Mouse (Mus musculus) limb, embryonic 11.5 days (tissue): Measurements from ENCODE around the gene Gab2. TPM values are rescaled to one million over a fixed set of nuclear protein-coding genes. Genes with fewer than 3 reads are reported as not detected.

Source experiments
- ATAC-seq: fragments of 200-750 bp; cut with Nextera tagmentation; 2 replicates; pipeline ENCODE4 v1.8.0; 2017; ENCODE audit warnings: low read depth; ENCODE audit not compliant: insufficient number of reproducible peaks, low FRiP score, low TSS enrichment
- DNase-seq: peaks from one replicate; pipeline ENCODE4 v3.0.0-alpha.2; 2015; ENCODE audit warnings: low spot score
- H3K27ac ChIP-seq: fragments of 300-500 bp; sonication (generic); replicated peaks from 2 replicates; pipeline ENCODE4 v1.5.1; 2014; ENCODE audit warnings: low read depth, mild to moderate bottlenecking, low read length
- H3K27me3 ChIP-seq: fragments of 300-500 bp; sonication (generic); 2 replicates; pipeline ENCODE4 v1.6.1; 2014; ENCODE audit warnings: mild to moderate bottlenecking, low read length, mixed read lengths; ENCODE audit not compliant: control insufficient read depth, insufficient read depth
- H3K36me3 ChIP-seq: fragments of 300-500 bp; sonication (generic); 2 replicates; pipeline ENCODE4 v1.6.1; 2014; ENCODE audit warnings: mild to moderate bottlenecking, low read length, moderate library complexity, mixed read lengths; ENCODE audit not compliant: control insufficient read depth, insufficient read depth
- H3K4me1 ChIP-seq: fragments of 300-500 bp; sonication (generic); 2 replicates; pipeline ENCODE4 v1.6.1; 2014; ENCODE audit warnings: low read length, mixed read lengths; ENCODE audit not compliant: control insufficient read depth, insufficient read depth
- H3K4me2 ChIP-seq: fragments of 300-500 bp; sonication (generic); 2 replicates; pipeline ENCODE4 v1.6.1; 2014; ENCODE audit warnings: low read depth, mild to moderate bottlenecking, moderate library complexity; ENCODE audit not compliant: severe bottlenecking
- H3K4me3 ChIP-seq: fragments of 300-500 bp; sonication (generic); 2 replicates; pipeline ENCODE4 v1.5.1; 2014; ENCODE audit warnings: low read depth, low read length
- H3K9ac ChIP-seq: fragments of 300-500 bp; sonication (generic); 2 replicates; pipeline ENCODE4 v1.6.1; 2014; ENCODE audit warnings: mild to moderate bottlenecking, low read length
- H3K9me3 ChIP-seq: fragments of 300-500 bp; sonication (generic); 2 replicates; pipeline ENCODE4 v1.6.1; 2016; ENCODE audit warnings: low read length; ENCODE audit not compliant: control insufficient read depth
- whole genome bisulfite sequencing: fragments of 180-500 bp; shearing (Covaris S2); extraction: QIAGEN DNeasy Blood & Tissue Kit; methylation state at CpG from one replicate; pipeline ENCODE4 v1.1.7; 2014; 5-methylcytosine and 5-hydroxymethylcytosine counted together
- polyA plus RNA-seq: library from polyadenylated mRNA; unstranded; fragments of >200 nt; fragmentation: Nextera tagmentation; extraction: Ambion mirVana; gene quantifications from 2 replicates; pipeline ENCODE4 v1.2.1, GENCODE M21; 2014

Gene Gab2
- polyA plus RNA-seq, 1 experiment from 2014 or later, result 3.3 TPM

GRCm38 (mm10) chr7:97298279-97298678 is 216.9 kb downstream of the Gab2 start:
- H3K36me3 ChIP-seq, result no peaks in the 10 kb centered on the region
- H3K27ac ChIP-seq, result no peak overlapping the region
- WGBS, result 87% methylated on average over 2 of the region's 2 CpGs
- H3K9ac ChIP-seq, result no peak overlapping the region
- H3K4me3 ChIP-seq, result no peak overlapping the region
- DNase-seq (no peak), ATAC-seq (no peak)
- no peaks in the 10 kb centered on the region for H3K27me3 ChIP-seq
- H3K4me2 ChIP-seq, result no peak overlapping the region
- no peaks in the 10 kb centered on the region for H3K9me3 ChIP-seq
- no peaks in the 10 kb centered on the region for H3K4me1 ChIP-seq

- no peak overlapping the region for H3K4me3 ChIP-seq
- DNase-seq (no peak), ATAC-seq (no peak)
Observed at GRCm38 (mm10) chr7:97298943-97299342, 217.6 kb downstream of the Gab2 start.

GRCm38 (mm10) chr7:97300914-97301313 is 219.5 kb downstream of the Gab2 start:
- no peak for DNase-seq
- Histone ChIP-seq H3K9ac (no peak overlapping the region), H3K4me3 (no peak overlapping the region), H3K4me2 (no peak overlapping the region), H3K4me1 (no peaks in the 10 kb centered on the region), H3K27ac (no peak overlapping the region), H3K36me3 (no peaks in the 10 kb centered on the region; the same call in 1 of the 2 replicates), H3K9me3 (no peaks in the 10 kb centered on the region), H3K27me3 (no peaks in the 10 kb centered on the region)
- 88% methylated on average over 2 of the region's 2 CpGs for WGBS
- ATAC-seq, result no peak

More at GRCm38 (mm10) chr7:97298943-97299342, 217.6 kb downstream of the Gab2 start:
- Histone ChIP-seq H3K4me1 (no peaks in the 10 kb centered on the region), H3K36me3 (no peaks in the 10 kb centered on the region), H3K9ac (no peak overlapping the region), H3K9me3 (no peaks in the 10 kb centered on the region), H3K27me3 (no peaks in the 10 kb centered on the region), H3K27ac (no peak overlapping the region), H3K4me2 (no peak overlapping the region)
- WGBS, result 86% methylated on average over 6 of the region's 6 CpGs

- no peak overlapping the region for H3K9ac ChIP-seq
- no peaks in the 10 kb centered on the region for H3K27me3 ChIP-seq
- no peaks in the 10 kb centered on the region; the same call in 1 of the 2 replicates for H3K36me3 ChIP-seq
- DNase-seq, result no peak
- 82% methylated on average over 8 of the region's 8 CpGs for WGBS
- no peak for ATAC-seq
- no peak overlapping the region for H3K4me2 ChIP-seq
- no peaks in the 10 kb centered on the region for H3K9me3 ChIP-seq
- H3K27ac ChIP-seq, result no peak overlapping the region
- no peaks in the 10 kb centered on the region for H3K4me1 ChIP-seq
- H3K4me3 ChIP-seq, result no peak overlapping the region
Observed at GRCm38 (mm10) chr7:97301321-97301720, 219.9 kb downstream of the Gab2 start.

- WGBS, result 79% methylated on average over 4 of the region's 4 CpGs
- DNase-seq (no peak), ATAC-seq (no peak)
- no peaks in the 10 kb centered on the region for H3K4me1 ChIP-seq
- H3K36me3 ChIP-seq, result no peaks in the 10 kb centered on the region; the same call in 1 of the 2 replicates
- H3K27ac ChIP-seq, result no peak overlapping the region
- H3K27me3 ChIP-seq, result no peaks in the 10 kb centered on the region
- H3K9ac ChIP-seq, result no peak overlapping the region
- no peaks in the 10 kb centered on the region for H3K9me3 ChIP-seq
- H3K4me2 ChIP-seq, result no peak overlapping the region
- H3K4me3 ChIP-seq, result no peak overlapping the region
Observed at GRCm38 (mm10) chr7:97302261-97302660, 220.9 kb downstream of the Gab2 start.

- no peak for DNase-seq
- Histone ChIP-seq H3K27ac (no peak overlapping the region), H3K4me2 (no peak overlapping the region), H3K9ac (no peak overlapping the region), H3K27me3 (no peaks in the 10 kb centered on the region), H3K9me3 (no peaks in the 10 kb centered on the region), H3K4me3 (no peak overlapping the region), H3K4me1 (no peaks in the 10 kb centered on the region), H3K36me3 (no peaks in the 10 kb centered on the region; the same call in 1 of the 2 replicates)
- ATAC-seq, result no peak
- whole genome bisulfite sequencing, result 80% methylated on average over 4 of the region's 4 CpGs
Observed at GRCm38 (mm10) chr7:97302876-97303275, 221.5 kb downstream of the Gab2 start.

- DNase-seq (peak; percentile 18), ATAC-seq (no peak)
- Histone ChIP-seq H3K4me3 (no peak overlapping the region), H3K9ac (no peak overlapping the region), H3K27ac (no peak overlapping the region), H3K4me2 (no peak overlapping the region), H3K9me3 (no peaks in the 10 kb centered on the region), H3K4me1 (no peaks in the 10 kb centered on the region), H3K27me3 (no peaks in the 10 kb centered on the region), H3K36me3 (no peaks in the 10 kb centered on the region; the same call in 1 of the 2 replicates)
- WGBS, result 75% methylated on average over 2 of the region's 2 CpGs
Observed at GRCm38 (mm10) chr7:97303614-97304013, 222.2 kb downstream of the Gab2 start.

- Histone ChIP-seq H3K4me1 (no peaks in the 10 kb centered on the region), H3K27ac (no peak overlapping the region), H3K4me3 (no peak overlapping the region), H3K36me3 (no peaks in the 10 kb centered on the region; the same call in 1 of the 2 replicates), H3K9ac (no peak overlapping the region), H3K27me3 (no peaks in the 10 kb centered on the region), H3K4me2 (no peak overlapping the region), H3K9me3 (no peaks in the 10 kb centered on the region)
- no peak for ATAC-seq
- DNase-seq, result peak; percentile 16
Observed at GRCm38 (mm10) chr7:97304471-97304870, 223.1 kb downstream of the Gab2 start.

- H3K27ac ChIP-seq, result no peak overlapping the region
- WGBS, result 88% methylated on average over 4 of the region's 4 CpGs
- no peaks in the 10 kb centered on the region for H3K4me1 ChIP-seq
- no peaks in the 10 kb centered on the region for H3K27me3 ChIP-seq
- H3K36me3 ChIP-seq, result no peaks in the 10 kb centered on the region; the same call in 1 of the 2 replicates
- H3K4me2 ChIP-seq, result no peak overlapping the region
- H3K4me3 ChIP-seq, result no peak overlapping the region
- H3K9ac ChIP-seq, result no peak overlapping the region
- H3K9me3 ChIP-seq, result no peaks in the 10 kb centered on the region
- no peak for DNase-seq
- ATAC-seq, result no peak
Observed at GRCm38 (mm10) chr7:97305206-97305605, 223.8 kb downstream of the Gab2 start.
